Mouse (Mus musculus) 3T3-L1 (cell line): ENCODE results near the gene Rbmxl1.

Experiments
- DNase-seq: peaks from one replicate; pipeline ENCODE4 v3.0.0-alpha.2; 2015; ENCODE audit warnings: low read depth, low spot score

Rbmxl1 gene

DNA sequence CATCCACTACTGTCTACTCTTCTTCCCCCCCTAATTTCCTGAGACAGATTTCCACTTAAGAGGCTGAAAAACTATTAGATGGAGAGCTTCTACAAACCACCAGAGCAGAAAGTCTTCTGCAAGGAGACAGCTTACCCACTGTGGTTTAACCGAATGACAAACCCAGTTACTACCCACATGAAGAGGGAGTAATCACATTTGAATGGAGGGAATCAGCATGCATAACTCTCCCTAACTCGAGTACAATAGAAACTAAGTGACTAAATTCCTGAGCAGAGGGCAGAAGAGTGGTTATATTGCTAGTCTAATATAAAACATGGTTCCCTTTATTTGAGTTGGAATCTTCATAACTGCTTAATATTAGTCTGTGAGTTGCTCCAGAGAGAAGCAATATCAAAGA, 15.7 kb downstream of the Rbmxl1 start:
- no peak for DNase-seq

DNA sequence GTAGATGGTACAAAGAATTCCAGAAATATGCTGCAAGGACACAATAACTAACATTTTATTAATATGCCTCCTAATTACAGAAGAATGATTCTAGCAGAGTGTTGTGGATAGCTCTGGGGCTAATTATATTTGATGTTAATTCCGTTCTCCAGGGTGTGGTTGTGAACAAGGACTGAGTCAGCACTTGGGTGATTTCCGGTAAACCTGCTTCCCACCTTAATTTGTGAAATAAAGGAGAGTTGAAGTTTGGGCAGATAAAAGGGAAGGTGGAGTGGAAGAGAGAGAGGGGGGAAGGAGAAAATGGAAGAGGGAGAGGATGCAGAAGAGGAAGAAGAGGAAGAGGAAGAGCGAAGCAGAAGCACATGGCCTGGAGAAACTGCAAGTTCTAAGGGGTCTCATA, 19.0 kb downstream of the Rbmxl1 start:
- no peak for DNase-seq

DNA sequence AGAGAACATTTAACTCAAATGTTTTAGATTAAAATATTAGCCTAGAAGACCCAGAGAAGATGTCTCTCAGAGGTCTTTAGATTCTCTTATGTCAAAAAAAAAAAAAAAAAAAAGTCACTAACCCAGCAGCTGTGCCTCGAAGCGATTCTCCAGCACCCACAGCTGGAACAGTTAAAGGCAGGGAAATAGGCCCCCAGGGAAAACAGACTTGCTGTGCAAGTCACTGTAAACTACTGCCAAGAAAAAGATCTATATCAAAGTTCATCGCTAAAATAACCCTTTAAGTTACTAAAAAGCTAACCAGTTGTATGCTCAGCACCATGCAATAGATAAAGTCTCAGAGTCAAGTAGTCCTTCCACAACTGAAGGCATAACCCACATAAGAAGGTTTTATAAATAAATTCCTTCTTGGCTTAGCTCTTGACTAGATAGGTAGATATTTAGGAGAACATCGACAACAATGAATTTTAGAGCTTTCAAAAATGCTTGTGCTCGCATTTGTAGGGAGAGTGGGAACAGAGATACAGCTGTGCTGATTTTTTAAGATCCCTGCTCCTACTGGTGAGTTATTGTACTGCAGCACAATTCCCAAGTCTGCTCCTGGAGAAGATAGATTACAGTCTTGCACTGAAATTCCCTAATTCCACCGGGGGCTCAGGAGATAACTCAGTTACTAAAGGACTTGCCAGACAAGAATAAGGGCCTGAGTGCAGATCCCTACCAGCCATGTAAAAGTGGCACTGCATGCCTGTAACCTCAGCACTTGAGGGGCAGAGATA, 31.5 kb downstream of the Rbmxl1 start:
- peak; percentile 54 for DNase-seq

DNA sequence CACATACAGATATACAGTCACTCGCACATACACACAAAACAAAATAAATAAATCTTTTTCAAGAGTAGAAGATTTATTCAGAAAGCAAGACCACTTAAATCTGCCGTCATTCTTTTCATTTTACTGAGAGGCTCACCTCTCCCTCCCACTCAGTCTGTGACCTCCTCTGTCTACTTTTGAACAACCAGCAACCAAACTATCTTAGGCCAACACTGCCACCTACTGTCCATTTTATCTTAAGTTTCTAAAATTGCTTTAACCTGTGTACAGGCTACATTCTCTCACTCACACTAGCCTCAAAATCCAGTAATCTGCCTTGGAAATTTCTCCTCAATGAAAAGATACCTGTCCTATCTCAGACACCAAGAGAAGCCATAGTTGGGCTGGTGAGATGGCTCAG, 40.8 kb downstream of the Rbmxl1 start:
- peak; percentile 61 for DNase-seq

DNA sequence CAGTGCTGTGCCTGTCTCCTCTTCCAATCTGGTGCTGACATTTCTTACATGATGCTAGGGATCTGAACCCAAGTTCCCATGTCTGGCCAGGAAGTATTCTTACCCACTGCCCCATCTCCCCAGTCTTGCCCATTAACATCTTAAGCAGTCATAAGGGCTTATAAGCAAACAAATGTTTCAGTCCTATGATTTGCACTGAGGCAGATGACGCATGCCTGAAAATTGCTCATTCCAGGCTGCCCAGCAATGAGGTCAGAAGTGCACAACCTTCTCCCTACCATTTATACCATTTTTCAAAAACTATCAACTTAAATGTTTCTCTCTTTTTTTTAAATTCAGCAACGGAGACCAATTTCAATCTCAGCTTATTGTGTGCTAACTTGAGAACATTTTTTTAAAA, 44.8 kb downstream of the Rbmxl1 start:
- DNase-seq: peak; percentile 51

DNA sequence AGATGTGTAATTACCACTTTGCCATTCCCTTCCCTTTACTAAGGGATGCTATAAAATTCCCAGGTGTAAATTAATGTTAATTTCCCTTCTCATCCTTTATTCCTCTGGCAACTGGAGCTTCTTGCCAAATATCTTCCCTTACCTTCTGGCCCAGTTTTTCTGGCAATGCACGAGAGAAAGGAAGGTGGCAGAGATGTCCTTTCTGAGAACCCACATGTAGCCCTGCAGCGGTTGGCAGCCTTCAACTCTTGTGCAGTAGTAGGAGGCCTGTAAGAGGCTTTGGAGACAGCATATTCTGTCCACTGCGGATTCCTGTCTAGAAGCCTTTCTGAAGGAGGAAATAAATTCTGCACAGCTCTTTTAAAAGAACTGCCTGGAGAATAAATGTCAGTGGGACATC, 52.3 kb downstream of the Rbmxl1 start:
- DNase-seq: no peak
